Mouse (Mus musculus): ENCODE measurements at regions not wholly inside any gene's neighbourhood (a gene's known extent, or its start where the extent isn't known, plus 50 kb on each side); places are given as distances from the start of the nearest gene placed in this dataset.

GRCm38 (mm10) chr6:140368354-140369069, 55.3 kb upstream of the Plekha5 start:
- no peak for TF ChIP-seq CTCF (IDR thresholded peaks at IDR 0.05; ENCODE audit: low read depth, low read length)
- TF ChIP-seq POLR2A (IDR thresholded peaks at IDR 0.05; ENCODE audit: borderline replicate concordance, low read depth, low read length), result no peak

Data from bone marrow macrophage, adult 2 months (primary cell).